Mouse (Mus musculus) right cerebral cortex, adult 18-20 months (tissue): ENCODE measurements around the gene Qrich2.
A peak's percentile ranks its signal among the peaks of the same experiment; 100 is the strongest.
"Not testable (repeated sequence)": the region's sequence is repeated elsewhere in the genome, so short reads cannot be mapped to it uniquely, and the experiment has no call there.

Source experiments
- DNase-seq: peaks from one replicate; pipeline ENCODE4 v3.0.0; 2022; ENCODE audit warnings: mixed read lengths

The Qrich2 gene

DNA sequence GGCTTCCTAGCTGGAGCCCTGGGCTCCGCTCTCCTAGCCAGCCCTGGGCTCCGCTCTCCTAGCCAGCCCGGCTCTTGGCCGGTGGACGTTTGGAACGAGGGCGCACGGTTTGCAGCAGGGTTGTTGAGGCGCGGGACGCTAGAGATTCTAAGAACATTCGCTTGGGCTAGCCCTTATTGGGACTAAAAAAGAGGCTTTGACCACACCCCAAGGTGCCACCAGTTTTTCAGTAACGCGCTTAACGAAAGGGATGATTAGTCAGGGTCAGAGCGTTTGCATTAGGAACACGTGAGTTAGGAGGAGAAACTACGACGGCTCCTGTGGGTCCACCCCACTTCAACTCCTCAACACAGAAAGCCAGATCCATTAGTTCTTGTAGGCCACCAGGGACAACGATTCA lies at the start of gene Qrich2:
Gene Qrich2 (minus strand): TSS at position 101 of the 400 bp plus-strand sequence.
- DNase-seq: no peak

DNA sequence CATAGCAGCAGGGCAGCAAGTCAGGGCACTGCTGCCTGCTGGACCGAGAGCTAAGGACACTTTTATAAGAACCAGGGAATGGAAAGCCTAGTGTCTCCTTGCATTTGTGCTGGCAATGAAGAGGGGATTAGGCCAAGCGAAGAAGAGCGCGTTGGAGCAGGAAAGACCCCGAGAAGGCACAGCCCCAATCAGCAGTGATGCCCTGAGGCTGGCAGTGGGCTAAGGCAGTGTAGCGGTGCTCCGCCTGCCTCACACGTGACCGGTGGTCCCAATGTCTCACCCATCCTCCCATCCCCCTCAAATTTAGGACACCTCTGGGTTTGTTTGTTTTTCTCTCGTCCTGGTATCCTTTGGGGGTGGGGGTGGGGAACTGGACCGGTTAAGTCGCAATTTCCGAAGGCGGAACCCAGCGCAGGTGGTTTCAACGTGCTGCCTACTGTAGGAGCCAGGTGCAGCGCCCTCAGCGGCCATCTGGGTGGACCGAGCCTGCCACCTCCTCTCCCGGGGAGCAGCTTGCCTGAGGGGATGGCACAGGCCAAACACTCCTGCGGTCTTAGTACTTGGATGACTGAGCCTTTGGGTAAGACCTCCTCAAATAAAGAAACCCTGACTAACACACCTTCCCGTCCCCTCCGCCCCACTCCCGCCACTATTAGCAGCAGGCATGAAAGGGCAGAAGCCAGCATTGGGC lies 49.4 kb upstream of the Qrich2 start:
- DNase-seq: no peak

DNA sequence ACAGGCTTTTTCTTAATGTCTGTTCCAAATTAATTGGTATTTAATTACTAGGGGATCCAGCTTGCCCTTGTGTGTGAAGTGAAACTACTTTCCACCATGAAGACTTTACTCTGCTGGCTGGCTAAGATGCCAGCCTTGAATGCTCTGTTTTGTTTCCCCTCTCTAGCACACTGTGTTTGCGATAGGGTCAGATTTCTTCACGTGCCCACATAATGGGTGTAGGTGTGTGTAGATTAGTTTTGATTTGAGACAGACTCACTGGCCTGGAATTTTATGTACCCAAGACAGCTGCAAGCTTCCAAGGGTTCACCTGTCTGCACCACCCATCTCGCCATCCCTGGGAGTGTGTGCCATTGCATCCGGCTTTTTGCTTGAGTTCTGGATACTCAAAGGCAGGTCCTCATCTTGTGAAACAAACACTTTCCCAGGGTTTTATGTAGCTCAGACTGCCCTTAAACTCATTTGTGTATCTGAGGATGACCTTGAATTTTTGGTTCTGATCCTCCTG lies 47.5 kb upstream of the Qrich2 start:
- DNase-seq: no peak

DNA sequence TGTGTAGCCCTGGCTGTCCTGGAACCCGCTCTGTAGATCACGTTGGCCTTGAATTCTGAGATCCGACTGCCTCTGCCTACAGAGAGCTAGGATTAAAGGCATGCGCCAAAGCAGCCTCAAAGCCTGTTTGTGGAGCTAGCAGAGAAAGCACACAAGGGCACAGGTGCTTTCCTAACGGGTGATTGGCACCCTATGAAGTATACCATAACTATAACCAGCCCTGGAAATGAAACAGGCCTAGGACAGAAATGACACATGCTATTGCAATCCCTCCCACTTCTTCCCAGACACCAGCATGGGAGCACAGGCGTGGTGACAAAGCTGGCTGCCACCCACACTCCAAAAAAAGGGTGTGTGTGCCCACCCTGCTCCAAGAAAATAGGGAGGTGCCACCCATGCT lies 46.9 kb upstream of the Qrich2 start:
- no peak for DNase-seq

DNA sequence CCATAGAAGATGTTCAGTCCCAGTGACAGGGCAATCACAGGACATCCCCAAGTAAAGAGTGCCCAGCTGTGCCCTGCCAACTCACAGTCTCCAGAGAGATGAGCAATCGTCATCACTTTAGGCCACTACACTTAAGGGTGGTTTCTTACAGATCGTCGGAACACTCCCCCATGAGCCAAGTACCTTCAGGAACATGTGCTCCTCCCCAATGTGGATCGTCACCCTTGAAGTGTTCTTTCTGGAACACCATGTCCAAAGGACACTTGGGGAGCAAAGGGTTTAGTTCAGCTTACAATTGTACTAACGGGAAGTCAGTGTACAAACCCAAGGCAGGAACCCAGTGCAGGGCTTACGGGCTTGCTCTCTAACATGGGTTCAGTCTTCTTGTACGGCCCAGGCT lies 46.1 kb upstream of the Qrich2 start:
- DNase-seq: no peak

DNA sequence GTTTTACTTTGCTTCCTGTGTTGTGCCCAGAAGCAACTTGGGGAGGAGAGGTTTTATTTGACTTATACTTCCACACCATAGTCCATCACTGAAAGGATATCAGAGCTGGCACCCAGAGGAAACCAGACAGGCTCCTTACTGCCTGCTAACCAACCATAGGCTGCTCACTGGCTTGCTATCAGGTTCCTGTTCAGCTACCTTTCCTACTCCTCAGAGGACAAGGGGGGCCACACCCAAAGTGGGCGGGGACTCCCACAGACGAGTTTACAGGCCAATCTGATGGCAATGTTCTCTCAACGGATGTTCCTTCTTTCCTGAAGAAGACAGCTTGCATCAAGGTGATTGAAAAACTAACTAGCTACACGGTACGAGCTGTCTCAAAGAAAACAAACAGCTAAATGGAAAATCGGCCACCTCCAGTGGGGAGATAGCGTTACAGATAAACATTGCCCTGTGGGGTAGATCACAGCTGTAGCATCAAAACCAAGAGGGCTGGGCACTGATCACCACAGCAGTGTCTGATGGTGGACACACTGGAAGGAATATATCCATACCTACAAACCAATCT lies 45.3 kb upstream of the Qrich2 start:
- no peak for DNase-seq

DNA sequence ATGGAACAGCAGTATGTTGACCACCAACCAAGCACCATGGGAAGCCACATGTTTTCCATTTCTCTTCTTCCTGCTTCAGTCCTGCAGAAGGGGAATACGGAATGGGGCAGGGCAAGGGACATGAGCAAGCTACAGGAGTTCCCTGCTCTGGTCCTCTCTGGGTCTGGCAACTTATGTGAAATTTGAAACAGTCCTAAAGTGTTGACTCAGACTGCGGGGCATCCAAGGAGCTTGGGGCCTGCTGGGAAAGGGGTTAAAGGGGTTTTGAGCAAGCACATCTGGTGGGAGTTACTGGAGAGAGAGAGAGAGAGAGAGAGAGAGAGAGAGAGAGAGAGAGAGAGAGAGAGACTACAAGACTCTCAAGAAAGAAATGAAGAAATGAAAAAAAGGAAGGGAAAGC lies 42.6 kb upstream of the Qrich2 start:
- DNase-seq: no peak

DNA sequence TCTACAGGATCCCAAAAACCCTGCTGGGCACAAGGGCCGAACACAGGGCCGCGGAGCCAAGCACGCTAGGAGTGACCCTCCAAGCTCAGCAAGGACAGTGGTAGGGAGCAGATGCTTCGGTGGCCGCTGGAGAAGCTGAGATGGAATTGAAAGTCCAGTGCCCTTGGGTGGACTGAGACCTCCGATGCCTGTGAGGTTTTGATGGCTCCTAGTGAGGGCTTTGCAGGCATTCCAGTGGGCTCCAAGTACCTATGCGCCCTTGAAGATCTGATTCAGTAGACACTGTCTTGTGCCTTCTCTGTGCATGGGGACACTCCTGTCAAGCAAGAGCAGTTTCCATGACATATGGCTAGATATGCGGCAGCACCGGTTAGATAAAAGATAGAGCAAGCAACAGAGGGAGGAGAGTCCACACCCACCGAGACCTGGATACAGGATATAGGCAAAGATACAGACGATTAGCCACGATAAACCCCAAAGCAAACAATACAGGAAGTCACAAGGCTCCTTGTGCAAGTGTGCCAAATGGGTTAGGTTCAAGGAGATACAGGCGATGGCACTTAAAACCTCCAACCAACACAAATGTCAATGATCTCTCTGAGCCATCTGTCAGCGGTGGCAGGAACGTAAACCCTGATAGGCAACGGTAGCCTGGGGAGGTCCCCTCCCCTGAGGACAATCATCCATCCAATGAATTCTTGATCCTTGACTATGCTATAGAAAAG lies 40.3 kb upstream of the Qrich2 start:
- DNase-seq: no peak

DNA sequence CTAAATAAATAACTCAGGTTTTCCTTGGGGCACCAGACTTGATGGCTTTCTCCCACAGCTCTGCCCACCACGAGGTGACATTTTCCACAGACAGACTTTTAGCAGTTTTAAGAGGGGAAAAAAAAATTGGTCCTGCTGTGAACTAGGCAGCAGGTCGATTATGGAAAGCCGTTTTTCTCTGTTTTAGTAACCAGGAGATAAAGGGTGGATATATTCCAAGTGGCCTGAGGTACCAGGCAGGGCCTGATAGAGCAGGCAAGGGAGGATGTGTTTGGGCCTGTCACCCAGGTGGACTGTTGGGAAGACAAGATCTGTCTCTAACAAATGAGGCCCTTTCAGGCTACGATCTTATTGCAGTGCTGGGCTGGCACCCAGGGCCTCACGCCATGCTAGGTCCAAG lies 39.5 kb upstream of the Qrich2 start:
- no peak for DNase-seq

DNA sequence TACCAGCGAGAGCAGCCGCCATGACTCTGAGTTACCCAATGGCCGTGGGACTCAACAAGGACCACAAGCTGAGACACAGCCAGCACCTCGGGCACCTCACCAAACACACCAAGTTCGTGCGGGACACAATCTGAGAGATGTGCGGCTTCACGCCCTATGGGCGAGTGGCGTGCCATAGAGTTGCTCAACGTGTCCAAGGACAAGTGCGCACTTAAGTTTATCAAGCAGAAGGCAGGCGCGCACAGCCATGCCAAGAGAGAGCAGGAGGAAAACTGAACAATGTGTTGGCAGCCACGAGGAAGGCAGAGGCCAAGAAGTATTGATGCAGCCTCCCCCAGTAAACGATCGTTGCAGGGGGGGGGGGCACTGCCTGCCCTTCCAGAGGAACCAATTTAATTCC lies 38.5 kb upstream of the Qrich2 start:
- DNase-seq: no peak

DNA sequence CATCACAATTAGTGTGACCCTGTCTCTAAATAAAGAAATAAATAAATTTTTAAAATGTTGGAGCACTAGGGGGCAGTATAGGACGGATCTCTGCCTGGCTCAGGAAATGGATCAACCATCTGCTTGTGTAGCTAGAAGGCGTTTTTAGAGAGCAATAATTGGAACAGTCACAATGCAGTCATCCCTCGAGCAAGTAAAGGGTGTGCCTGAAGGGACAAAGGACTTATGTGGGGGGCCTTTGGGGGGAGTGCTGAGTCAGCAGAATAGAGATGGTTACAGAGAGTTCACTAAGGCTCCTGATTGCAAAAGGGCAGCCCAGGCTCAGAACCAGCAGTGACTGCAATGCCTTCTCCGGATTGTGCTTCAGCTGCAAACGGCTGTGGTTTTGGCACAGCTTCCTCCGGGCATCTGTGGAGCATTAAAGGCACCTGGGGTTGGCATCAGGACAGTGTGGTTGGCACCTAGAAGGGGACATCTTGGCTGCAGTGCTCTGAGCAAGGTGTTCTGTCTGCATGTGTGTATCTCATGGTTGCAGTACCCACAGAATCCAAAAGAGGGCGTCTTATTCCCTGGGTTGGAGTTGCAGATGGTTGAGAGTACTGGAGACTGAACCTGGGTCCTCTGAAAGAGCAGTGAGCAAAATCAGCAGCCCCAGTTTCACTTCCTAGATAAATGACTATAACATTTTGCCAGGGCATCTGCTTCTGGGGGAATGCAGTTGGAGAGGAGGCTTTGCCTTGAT lies 35.1 kb upstream of the Qrich2 start:
- peak; percentile 31 for DNase-seq

DNA sequence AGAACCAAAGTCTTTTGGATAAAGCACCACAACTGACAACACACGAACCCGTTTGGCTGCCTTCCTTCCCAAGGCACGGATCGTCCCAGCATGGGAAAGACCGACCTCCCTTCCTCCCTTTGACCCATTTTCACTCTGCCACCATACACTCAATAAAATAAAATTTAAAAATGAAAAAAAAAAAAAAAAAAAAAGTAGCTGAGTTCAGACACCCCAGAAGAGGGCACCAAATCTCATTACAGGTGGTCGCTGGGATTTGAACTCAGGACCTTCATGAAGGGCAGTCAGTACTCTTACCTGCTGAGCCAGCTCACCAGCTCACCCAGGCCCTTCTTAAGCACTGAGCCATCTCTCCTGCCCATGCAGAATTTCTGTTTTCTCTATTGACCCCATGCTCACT lies 33.0 kb upstream of the Qrich2 start:
- no peak for DNase-seq

DNA sequence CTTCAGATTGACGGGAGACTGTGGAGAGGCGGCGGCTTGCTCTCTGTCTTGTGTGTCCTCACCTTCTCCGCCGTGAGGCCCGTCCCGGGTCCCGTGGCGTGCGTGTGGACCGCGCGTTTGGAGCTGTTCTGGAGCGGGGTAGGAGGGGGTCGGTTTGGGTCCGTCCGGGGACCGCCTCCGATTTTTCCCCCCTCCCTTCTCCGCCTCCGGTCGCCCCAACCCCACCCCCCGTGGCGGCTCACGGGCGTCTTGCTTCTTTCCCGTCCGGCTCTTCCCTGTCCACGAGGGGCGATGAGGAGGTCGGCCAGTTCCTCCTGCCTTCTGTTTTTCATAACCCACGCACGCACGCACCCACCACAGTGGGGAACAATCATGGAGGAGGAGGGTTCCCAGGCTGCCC lies 32.6 kb upstream of the Qrich2 start:
- DNase-seq: no peak

DNA sequence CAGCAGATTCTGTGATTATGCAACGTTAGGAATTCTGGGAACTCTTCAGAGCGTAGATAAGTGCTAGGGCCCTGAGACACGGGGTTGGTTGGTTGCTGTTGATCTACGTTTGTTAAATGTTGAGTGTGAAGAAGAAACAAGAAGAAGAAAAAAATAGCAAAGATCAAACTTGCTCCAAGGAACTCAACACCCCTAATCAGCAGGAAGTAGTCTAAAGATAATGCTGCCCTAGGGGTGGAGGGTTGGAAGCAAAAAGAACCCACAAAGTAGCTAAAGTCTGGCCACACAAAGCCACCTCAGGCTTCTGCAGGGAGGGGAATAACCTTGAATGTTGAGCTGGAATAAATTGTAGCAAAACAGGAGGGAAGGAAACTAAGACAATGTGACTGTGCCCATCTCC lies 31.3 kb upstream of the Qrich2 start:
- DNase-seq: no peak

DNA sequence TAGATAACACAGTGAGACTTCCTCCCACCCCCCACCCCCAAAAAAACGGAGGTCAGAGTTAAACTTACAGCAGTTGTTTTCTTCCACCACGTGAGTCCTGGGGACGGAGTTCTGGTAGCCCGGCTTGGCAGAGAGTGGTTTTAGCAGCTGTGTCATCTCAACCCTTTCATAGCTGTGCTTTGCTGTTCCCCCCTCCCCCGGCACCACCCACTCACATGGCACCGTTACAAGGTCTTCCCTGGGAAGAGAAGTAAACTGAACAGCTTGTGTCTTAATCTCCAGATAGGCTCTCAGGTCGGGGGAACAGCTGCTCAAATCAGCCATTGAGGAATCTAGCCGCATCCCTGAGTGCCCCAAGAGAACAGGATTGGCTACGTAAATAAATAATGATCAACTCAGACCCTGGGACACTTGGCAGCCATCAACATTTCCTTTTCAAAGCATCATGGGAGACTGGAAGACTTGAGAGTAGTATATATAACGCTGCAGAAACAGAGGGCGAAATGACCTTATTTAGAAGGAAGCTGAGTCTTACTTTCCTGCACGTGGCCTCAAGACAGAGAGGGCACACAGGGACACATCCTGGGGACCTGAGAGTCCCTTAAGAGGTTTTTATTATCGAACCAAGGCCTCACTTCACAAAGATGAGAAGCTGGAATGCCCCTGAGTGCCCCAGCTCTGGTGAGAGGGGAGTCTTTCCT lies 28.6 kb upstream of the Qrich2 start:
- peak; percentile 86 for DNase-seq

DNA sequence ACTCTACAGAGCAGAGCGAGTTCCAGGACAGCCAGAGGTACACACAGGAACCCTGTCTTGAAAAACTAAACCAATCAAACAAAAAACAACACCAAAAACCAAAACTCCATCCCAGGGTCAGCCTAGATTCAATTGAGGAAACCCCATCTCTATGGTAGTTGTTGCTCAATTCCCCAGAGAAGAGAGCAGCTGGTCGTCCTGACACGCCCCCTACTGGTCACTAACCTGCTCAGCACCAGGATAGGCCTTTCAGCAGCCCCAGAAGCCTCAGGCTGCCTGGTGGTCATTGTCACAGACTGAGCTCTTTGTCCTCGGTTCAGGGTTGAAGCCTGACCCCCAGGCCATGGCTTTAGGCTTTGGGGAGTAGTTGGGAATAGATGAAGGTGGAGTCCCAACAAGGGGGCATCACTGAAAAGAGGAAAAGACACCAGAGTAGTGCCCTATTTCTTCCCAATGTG lies 27.8 kb upstream of the Qrich2 start, which contains the start of gene Prpsap1:
Gene Prpsap1 (minus strand): TSS at position 408 of the 458 bp plus-strand sequence.
- DNase-seq: no peak

DNA sequence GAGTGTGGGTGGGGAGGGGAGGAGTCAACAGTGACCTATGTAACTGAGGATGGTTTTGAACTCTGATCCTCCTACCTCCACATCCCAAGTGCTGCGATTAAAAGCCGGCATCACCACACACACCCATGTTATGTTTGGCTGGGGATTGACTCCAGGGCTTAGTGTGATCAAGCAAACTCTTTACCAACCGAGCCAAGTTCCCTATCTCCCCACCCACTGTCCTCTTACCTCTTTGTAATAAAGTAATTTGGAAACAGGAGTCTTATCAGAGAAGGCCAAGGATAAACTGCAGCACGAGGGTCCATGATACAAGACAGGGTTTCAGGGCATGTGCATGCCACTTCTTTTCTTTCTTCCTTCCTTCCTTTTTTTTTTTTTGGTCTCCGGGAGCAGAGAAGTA lies 27.1 kb upstream of the Qrich2 start:
- no peak for DNase-seq

DNA sequence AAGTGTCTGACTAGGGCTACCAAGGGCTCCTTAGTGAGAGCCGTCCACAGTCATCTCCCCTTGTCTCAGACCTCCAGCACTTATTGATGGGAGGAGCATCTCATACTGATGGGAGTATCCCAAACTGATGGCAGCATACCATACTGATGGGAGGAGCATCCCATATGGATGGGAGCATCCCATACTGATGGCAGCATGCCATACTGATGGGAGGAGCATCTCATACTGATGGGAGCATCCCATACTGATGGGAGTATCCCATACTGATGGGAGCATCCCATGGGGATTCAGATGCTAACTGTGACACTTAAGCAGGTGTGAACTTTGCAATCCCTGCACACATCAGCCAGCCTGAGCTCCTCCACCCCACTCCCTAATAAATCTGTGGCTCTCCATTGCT lies 26.5 kb upstream of the Qrich2 start:
- not testable (repeated sequence) for DNase-seq

DNA sequence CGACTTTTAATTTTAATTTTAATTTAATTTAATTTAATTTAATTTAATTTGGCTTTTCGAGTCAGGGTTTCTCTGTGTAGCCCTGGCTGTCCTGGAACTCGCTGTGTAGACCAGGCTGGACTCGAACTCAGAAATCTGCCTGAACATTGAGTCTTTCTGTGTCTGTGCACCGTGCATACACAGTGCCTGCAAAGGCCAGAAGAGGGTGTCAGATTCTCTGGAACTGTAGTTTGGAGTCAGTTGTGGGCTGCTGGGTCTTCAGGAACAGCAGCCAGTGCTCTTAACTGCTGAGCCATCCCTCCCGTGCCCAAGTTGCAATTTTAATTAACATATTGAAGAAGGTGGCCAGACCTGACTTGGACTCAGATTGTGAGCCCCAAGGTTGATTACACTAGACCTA lies 25.3 kb upstream of the Qrich2 start:
- DNase-seq: no peak

DNA sequence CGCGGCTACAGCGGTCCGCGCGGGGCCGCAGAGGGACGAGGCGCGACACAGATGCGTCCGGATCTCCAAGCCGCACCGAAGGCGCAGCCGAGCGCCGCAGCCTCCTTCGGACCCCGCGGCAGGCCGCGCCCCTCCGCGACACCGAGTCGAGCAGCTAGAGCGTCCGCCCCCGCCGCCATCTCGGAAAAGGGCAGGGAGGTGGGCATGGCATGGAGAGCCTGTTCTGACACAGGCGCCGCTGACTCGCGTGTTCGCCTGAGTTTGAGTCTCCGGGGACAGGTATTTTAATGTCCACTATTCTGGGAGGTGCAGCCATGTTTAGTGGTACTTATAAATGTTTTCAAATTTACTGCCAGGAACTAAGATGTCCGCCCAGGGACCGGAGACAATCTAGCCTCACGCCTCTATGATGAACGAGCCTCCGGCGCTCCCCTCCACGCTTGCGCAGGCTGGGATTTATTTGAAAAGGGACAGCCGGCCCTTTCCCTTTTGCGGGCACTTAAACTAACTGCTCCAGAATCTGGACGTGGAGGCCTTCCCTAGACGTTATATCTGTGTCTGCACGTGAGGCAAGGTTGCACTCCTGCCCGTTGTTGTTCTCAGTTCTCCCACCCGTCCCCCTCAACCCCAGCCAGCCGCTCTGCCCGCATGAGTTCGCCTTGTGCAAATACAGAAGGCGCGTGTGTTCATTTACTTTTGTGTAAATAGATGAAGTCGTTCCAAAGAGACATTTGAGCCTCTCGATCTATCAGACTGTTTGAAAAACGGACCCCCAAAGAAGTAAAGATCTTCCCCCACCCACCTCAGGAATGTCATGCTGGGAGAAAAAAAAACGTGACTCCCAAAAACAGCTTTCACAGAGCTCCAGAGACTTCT lies 24.4 kb upstream of the Qrich2 start:
- peak; percentile 89 for DNase-seq

DNA sequence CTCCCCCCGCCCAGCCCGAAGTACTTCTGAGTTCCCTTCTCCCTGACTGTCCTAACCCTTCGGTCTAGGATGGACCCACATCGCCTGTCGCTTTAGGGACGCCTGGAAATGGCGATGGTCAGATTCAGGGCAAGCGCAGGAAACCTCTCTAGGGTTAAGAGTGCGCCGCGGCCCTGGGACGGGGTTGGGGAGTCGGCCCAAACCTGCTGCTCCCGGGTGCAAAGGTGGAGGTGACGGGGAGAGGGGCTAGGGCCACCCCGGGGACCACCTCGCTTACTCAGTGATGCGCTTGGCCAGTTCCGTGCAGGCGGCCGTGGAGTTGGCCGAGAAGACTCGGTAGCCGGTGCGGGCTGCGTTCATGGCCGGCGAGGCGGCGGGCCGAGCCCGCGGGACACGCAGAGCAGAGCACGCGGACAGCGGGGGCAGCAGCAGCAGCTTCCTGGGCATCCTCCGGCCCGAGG lies 23.8 kb upstream of the Qrich2 start:
- DNase-seq: no peak
